Mouse (Mus musculus): ENCODE measurements around the gene Car9.

- TF ChIP-seq CTCF (IDR thresholded peaks at IDR 0.05; ENCODE audit: low read depth), result no peak
- TF ChIP-seq EP300 (IDR thresholded peaks at IDR 0.05; ENCODE audit: low read depth), result no peak
Measured at GRCm38 (mm10) chr4:43497405-43497804, 9.4 kb upstream of the Car9 start.

Data from liver, postnatal 0 days (tissue).